Mouse (Mus musculus) kidney, adult 18-20 months (tissue): ENCODE data around the gene Prkce.

Source experiments
- DNase-seq: peaks from one replicate; pipeline ENCODE4 v3.0.0; 2021

Prkce gene

DNA sequence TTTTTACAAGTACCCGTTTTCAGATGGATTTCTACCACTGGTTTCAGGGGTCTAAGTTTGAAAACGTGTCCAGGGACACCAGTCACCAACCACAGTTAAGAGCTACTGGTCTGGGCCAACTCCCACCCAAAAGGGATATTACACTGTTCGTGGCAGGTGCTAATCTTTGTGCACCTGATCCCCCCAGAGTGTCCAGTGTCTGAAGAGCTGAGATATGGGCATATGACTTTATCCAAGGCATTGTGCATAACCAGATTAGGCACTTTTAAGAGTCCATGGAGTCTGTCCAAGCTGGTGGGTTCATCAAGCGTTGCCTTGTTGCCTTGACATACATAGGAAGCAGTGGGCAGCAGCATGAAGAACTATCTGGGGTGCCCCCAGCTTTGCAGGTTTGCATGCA is 254.4 kb downstream of the Prkce start:
- DNase-seq: no peak

DNA sequence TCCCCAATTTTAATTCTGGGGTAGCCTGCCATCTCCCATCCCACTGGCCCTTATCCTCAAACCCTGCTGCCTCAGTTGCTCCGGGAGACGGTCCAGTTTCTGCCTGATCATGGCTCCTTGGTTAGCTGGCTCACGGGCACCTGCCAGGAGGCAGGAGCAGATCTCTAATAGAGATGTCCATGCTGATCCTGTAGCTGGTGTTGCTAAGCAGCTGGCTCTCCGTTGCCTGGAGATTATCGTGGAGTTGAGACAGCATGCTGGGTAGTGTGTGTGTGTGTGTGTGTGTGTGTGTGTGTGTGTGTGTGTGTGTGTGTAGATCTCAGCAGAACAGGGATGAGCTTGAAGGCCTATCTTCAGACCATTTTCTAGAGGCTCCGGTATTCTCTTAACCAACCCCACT is 262.3 kb downstream of the Prkce start:
- DNase-seq: no peak

DNA sequence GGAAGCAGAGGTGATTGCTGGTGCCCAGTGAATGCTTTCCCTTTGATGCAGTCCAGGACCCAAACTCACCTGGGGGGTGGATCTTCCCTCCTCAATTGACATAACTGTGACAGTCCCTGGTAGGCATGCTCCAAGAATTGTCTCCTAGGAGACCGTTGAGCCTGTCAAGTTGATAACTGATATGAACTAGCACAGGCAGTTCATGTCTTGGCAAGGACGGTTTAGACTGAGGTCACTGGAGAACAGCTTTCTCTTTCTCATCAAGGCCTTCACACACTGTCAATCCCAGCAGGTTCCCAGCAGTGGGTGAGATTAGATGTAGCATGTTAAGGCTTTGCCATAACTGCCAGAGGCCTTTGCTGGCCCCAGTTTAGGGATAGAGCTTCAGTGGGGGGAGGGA is 265.5 kb downstream of the Prkce start:
- no peak for DNase-seq

DNA sequence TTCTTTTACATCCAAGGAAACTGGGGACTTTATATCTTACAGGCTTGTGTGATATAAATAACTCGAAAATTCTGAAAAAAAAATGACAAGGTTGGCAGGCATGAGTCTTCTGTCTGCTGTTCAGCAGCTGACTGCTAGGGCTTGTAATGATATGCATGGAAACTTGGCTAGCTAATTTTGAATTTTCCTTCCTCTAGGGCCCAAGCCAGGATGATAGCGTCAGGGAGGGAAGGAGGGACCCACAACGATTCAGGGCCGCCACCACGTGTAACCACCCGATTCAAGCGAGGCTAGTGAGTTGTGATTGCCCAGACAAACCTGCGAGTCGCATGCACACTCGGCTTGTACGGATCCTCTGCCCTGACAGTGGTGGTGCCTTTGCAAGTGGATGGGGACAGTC is 266.2 kb downstream of the Prkce start:
- DNase-seq: no peak

DNA sequence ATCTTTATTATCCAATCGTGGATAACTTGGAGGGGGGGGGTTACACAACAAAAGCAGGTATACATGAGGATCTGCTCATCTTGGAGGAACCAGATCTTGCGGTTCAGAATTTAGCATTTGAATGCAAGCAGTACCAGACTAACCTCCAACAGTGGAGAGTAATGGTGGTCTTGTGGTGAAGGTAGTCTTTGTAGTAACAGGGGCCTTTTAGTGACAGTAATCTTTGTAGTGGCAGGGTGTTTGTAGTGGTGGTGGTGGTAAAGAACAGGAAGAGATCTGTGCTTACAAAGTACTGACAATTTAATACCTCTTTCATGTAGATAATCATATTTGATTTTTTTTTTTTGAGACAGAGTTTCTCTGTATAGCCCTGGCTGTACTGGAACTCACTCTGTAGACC is 267.2 kb downstream of the Prkce start:
- no peak for DNase-seq

DNA sequence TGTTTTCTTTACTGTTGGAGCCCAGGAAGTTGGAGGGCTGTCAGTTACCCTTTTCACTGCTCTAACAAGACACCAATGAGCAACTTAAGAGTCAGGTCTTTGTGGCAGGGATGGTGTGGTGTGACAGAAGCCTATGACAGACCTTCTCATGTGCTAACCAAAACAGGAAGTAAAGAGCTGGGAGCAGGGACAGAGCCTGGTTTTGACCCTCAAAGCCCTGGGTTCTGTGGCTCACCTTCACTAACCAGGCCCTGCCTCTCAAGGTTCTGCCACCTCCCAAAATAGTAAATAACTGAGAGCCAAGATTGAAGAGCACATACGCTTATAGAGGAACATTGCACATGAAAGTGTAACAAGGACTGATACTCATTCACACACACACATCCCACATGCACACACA is 268.0 kb downstream of the Prkce start:
- DNase-seq: no peak

DNA sequence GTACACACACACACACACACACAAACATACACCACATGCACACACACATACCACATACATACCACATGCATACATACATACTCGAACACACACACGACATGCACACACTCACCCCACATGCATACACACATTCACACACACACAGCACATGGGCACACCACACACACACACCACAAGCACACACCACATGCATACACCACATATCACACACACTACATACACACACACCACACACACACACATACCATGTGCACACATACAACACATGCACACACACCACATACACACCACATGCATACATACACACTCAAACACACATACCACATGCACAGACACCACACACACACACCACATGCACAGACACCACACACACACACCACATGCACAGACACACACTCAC is 268.4 kb downstream of the Prkce start:
- DNase-seq: no peak

DNA sequence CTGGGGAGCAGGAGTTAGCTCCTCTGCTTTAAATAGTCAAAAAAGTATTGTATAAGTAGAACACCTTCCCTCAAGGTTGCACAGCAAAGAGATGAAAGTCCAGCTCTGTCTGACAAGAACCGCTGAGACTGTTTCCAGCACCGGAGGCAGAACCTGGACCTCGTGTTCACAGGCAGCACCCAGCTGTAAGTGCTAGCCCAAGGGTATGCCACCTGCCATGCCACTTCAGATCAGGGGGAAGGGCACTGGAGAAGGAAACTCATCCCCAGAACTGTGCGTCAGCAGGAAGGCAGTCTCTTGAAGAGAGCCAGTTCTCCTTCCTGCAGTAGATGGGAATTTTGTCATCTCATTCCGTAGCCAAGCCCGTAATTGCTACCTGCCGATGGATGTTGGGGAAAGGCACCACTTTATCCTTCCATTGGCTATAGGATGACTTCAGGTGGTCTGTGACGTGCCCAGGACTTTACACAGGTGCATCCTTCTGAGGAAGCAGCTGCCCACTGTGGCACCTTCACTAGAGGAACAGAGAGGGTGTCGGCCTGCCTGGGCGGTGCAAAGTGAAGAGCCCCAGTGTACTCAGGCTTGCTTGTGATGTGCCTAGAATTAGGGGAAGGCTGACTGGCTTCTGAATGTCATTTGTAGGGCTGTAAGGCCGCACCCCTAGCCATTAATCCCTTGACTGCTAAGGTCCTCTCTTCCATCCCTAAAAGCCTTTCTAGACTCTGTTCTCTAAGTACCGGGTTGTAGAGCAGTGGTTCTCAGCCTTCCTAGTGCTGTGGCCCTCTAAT is 269.2 kb downstream of the Prkce start:
- DNase-seq: no peak

DNA sequence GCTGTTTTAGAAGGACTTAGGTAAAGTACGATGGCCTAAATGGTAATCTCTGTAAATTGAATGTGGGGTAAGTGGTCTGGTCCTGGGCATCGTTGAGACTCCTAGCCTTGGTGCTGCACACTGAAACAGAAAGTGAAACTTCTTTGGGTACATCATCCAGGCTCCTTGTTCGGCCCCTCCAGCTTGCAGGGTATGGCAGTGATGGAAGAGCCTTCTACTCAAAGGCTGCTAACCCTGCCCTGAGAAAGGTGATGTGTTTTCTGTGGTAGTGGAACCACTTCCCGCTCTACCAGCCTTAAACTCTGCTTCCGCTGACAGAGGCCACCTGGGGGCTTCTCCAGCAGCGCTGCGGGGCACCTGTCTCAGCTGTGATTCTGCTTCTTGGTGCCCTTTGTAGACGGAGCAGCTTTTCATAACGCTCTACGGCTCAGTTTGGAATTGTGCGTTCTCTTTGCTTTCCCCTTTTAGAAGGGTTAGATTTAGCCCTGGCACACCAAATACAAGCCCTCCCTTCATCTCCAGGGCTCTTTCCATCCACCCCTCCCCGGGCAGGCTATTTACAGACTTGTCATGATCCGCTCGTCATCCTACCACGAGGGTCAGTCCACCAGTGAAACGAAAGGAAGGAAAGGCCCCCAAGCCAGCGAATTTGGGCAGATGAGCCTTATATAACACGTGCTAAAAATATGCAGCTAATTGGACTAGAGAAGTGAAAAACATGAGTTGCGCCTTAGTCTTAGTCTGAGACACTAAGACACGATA is 270.1 kb downstream of the Prkce start:
- DNase-seq: no peak

DNA sequence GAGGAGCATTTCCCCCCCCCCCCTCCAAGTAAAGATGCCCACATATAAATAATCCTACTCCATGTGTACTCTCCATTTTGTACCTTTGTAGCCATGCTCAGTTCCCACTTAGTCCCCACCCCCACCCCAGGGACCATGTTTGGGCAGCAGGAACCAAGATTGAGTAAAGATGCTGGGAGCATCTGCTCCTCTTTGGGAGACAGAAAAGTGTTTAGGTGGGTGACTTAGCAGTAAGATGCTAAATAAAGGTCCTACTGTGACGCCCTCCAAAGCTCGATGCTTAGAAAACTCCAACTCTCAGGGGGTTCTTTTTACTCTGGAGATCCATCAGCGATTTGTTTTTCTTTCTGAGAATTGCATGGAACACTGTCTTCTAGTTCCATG is 270.7 kb downstream of the Prkce start:
- DNase-seq: no peak

DNA sequence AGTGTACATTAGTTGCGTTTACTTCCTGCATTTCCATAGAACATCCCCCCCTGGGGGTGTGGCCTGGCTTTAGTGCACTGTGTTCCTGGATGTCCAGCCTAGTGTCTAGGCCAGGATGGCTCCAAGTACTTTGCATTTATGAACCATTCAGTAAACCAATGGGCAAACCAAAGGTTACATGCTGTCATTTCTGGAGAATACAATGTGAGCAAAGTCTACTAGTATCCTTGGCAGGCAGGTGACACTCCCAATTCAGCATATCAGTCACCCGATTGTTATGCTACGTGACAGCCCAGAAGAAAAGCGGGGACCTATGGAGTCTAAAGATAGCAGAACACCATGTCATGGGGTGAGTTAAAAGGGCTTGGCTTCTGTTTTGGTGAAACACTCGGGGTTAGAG is 271.2 kb downstream of the Prkce start:
- no peak for DNase-seq

DNA sequence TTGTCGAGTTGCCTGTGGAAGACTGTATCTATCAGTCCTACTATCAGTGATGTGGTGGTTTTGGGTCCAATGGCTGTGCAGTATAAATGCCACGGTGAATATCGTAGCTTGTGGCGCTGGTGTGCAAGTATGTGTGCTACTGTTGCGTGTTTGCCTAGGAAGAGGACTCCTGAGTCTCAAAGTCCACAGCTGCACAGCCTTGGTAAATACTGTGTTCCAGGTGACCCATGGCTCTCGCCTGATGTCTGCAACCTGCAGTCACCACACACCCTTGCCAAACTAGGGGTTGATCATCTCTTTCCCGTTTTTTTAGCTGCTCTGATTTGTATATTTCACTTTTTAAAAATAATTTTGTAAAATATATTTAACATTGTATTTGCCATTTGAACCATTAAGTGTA is 273.5 kb downstream of the Prkce start:
- DNase-seq: no peak

DNA sequence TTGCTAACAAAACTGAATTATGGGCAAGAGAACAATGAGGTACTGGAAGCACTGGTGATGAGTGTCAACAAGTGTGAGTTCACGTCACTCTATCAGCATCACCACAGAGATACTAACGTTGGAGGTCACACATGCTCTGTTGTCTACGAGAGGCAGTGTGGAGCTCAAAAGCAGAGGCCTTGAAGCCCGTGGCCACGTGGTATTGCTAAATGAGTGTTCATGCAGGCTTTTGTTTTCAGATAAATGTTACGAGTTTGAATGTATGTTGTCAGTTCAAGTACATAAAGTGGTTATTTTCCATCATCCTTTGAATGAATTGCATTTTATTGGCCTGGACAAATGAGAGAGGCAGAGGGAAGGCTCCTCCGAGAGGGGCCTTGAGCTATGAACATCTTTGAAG is 276.3 kb downstream of the Prkce start:
- no peak for DNase-seq

DNA sequence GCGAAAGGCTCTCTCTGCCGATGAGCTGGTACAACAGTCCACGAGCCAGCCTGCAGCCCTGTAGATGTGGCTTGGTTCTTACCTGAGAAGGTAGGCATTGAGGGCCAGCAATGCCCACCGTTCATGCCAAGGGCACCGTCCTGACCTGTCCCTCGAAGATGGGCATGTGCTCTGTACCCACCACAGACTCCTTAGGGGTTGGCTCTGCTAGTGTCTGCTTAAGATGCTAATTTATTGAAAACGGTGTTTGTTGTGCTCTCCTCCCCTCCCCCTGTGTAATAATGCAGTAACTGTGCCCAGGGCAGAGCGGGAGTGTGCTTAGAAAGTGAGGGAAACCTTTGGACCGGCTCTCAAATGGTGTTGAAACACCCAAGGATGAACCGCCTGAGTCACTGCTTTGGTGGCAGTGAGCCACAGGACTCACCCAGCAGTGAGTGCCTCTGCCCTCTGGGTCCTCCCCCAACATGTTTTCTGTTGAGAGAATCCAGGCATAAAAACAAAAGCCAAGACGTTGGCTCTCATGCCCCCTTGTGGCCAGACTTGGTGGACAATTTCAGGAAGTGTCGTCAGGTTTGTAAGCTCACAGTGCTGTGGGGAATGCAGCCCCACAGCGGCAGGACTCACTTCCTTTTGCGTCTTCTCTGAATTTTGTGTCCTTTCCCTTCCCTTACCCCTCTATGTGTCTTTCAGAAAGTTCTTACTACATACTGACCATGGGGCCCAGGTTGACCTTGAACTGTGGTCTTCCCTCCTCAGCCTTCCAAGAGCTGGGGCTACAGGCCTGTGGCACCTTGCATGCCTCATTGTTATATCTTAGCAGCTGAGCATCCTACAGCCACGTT is 277.2 kb downstream of the Prkce start:
- peak; percentile 98 for DNase-seq

DNA sequence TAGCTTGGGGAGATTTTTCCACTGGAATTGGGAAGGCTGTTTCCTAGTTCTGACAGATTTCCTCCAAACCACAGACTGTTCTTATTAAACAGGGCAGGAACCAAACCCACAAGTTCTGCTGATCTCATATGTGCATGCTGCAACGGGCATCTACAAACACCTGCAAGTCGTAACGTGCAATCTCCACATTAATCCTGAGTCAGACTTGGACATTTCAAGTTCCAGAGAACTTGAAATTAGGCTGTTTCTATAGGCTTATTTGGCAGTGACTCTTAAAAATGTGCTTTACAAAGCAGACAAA is 277.8 kb downstream of the Prkce start:
- DNase-seq: no peak

DNA sequence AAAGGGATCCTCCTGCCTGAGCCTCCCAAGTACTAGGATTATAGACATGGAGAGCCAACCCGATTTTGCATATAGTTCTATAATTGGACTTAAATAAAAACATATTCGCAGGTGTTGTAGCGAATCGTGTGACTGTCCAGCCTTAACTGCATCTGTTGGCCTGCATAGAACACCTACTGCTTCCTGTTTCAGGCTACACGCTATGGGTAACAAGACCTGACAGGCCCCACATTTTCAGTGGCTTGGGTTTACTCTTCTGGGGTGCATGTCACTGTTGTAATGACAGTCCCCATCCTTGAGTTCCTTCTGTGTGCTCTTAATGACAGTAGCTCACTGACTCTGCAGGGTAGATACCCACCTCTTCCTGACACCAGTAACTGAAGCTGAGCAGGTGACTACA is 278.3 kb downstream of the Prkce start:
- no peak for DNase-seq

DNA sequence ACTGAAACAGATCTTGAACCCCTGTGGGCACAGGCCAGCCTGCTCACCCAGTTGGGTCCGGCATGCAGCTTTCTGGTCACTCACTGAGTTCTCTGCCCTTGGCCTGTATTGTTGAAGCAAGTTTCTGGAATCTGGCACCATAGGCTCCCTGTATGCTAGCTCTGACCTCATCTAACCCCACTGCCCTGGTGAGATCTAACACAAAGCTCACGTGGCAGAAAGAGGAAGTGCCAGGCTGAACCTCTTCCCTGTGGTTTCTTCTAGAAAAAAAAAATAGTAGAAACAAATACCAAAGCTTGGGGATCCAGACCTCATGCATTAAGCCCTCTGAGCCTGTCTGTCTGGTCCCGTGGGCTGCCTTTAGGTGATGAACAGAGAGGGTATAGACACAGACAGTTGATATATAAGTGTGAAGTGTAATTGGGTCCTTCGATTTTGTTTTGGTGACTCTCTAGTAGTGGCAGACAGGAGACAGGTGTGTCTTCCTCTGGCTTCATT is 279.6 kb downstream of the Prkce start:
- peak; percentile 49 for DNase-seq

DNA sequence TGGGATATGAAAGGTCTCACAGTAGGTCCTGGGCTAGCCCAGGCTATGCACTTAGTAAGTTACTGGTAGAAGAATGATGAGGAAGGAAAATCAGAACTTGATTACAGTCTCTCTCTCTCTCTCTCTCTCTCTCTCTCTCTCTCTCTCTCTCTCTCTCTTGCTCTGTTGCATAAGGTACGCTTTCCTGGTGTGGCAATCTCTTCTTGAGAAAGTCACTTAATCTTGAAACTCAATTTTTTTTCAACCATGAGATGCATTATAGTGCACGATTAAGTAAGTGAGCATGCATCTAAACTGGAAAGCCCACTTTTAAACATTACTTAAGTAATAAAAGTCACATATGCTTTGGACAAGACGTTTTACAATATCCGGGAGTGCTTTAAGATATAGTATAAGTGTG is 285.3 kb downstream of the Prkce start:
- no peak for DNase-seq

DNA sequence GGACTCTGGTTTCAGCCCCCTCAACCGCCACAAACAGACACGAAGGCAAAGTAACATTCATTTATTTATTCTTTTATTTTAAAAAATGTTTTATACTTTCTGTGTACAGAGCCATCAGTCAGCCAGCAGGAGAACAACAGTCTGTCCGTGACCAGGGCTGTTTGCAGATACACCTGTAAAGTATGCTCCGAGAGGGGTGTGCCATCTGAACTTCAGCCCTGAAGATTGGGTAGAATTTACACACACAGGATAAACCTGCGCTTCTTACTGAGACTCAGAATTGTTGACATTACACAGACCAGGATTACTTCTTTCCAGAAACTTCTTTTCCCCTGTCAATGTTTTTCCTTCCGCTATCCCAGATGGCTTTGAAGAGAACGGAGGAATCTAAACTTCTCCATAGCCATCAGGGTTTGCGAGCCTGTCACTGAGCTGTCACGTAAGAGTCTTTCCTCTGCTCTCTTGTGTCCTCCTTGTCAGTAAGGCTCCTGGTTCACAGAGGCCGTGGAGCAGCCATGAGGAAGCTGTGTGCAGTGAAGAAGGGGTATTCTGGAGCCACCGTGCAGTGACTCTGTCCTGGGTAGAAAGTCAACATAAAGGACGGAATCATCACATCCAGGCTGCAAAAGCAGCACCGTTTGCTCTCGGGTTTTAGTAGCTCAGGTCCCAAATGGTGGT is 286.2 kb downstream of the Prkce start:
- DNase-seq: no peak

DNA sequence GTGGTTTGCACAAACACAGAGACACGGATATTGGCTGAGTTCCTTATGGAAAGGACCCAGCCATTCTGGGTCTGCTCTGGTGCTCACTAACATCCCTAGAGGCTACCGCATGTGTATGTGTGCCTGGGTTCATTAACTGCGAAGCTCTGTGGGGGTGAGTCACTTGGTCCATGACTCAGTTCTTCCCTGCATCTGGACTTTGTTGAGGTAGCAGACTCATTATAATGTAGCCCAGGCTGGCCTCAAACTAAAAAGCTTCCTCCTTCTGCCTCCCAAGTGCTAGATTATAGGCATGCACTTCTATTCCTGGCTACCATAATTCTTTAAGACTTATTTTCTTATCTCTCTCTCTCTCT is 286.7 kb downstream of the Prkce start:
- DNase-seq: no peak

DNA sequence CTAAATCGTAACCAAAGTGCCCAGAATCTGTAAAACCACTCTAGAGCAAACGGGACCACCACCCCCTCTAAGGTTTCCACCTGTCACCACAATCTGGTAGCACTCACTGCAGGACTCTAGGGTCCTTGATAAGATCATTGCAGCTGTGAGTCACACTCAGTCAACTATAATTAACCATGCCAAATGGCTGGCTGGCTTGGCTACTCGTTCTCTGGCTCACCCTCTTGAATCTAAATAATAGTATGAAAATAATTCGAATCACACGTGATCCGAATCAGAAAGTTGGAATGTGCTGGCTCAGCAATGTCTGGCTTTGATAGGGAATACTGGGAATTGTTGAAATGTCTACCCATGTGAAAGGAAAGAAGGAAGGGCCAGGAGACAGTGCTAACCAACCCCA is 288.9 kb downstream of the Prkce start:
- no peak for DNase-seq

DNA sequence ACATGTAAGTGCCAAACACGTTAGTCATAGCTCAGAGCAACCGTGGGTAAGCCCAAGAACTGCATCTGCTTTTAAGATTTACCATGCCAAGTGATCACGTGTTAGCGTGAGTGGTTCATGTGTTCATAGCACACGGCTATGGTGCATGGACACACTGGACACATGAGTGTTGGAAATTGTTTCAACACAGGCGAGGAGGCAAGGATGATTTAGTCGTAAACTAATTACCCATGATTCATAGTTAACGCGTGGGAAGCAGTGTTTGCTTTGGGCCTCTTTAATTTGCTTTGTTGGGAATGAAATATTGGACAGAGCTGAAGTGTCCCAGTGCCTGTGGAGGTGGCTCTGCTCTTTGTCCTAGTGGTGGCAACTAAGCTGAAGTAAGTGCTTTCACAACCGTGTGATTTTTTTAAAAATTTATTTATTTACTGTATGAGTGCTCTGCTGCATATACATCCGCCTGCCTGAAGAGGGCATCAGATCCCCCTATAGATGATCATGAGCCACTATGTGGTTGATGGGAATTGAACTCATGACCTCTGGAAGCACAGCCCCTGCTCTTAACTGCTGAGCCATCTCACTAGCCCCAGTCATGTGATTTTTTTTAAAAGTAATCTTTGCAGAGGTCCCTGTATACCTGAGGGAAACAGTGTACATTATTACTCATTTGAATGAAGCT is 290.9 kb downstream of the Prkce start:
- no peak for DNase-seq
